Mouse (Mus musculus): ENCODE measurements around the gene Tusc2.

Tusc2 gene

GRCm38 (mm10) chr9:107607653-107608245 lies 44.7 kb downstream of the Tusc2 start:
- in situ Hi-C loops (cut with MboI; ENCODE audit: low sequenced_read_pairs) = no loop called here

- in situ Hi-C loops (cut with MboI; ENCODE audit: low sequenced_read_pairs) = no loop called here
These were observed 45.8 kb downstream of the Tusc2 start, which contains the start of gene Sema3b for GRCm38 (mm10) chr9:107608741-107609432. Sema3b (minus strand) TSS chr9:107609229.

- in situ Hi-C loops (cut with MboI; ENCODE audit: low sequenced_read_pairs) = no loop called here
These were observed 46.4 kb downstream of the Tusc2 start for GRCm38 (mm10) chr9:107609433-107609830.

GRCm38 (mm10) chr9:107611456-107612190 lies 48.6 kb downstream of the Tusc2 start:
- in situ Hi-C loops (cut with MboI; ENCODE audit: low sequenced_read_pairs) = no loop called here

GRCm38 (mm10) chr9:107612191-107612944 lies 49.3 kb downstream of the Tusc2 start:
- in situ Hi-C loops (cut with MboI; ENCODE audit: low sequenced_read_pairs) = no loop called here

GRCm38 (mm10) chr9:107612945-107613569 lies 50.0 kb downstream of the Tusc2 start:
- in situ Hi-C loops (cut with MboI; ENCODE audit: low sequenced_read_pairs) = no loop called here

- in situ Hi-C loops (cut with MboI; ENCODE audit: low sequenced_read_pairs) = no loop called here
These were observed 52.0 kb downstream of the Tusc2 start for GRCm38 (mm10) chr9:107615035-107615434.

Data from CH12F3 (cell line).